Mouse (Mus musculus) bone marrow macrophage, adult 2 months (primary cell): ENCODE data around the gene Bmp7.

Source experiments
- CTCF ChIP-seq: IDR thresholded peaks from 2 replicates; pipeline ENCODE4 v1.5.1; 2012; ENCODE audit warnings: low read depth, mild to moderate bottlenecking, low read length, moderate library complexity
- POLR2A ChIP-seq: IDR thresholded peaks from 2 replicates; pipeline ENCODE4 v1.6.1; 2012; ENCODE audit warnings: mild to moderate bottlenecking, low read depth, low read length, borderline replicate concordance

- no peak for TF ChIP-seq POLR2A
- TF ChIP-seq CTCF, result no peak
These were observed 2.6 kb downstream of the Bmp7 start for GRCm38 (mm10) chr2:172937326-172938190.
